In genomic region chr19:34725418-34725817, GRCm38 (mm10) we compare ENCODE assay signal across 16 mouse cellular contexts. TPM values are rescaled to one million over a fixed set of nuclear protein-coding genes. Genes with fewer than 3 reads are reported as not detected.
DNase-seq lines count a peak whose midpoint lies in the region; TF ChIP-seq lines count a peak whose summit lies in the region.
"Had no signal": no experiment of that assay in that cellular context is flagged by ENCODE, and none has a peak within 500 bp of the region (broad histone marks: within the 10 kb centered on the region; RNA-seq: fewer than 3 reads in every experiment).

No protein-coding gene starts in this region.

- H3K27me3 ChIP-seq in kidney, adult 2 months (replicated peaks; ENCODE audit: control insufficient read depth, insufficient read depth, low read length): no peaks in the 10 kb centered on the region
- H3K27me3 ChIP-seq in splenic B cell, adult 2 months (ENCODE audit: control insufficient read depth, insufficient read depth, low read length, poor library complexity, severe bottlenecking): no peaks in the 10 kb centered on the region
- H3K27me3 ChIP-seq: embryonic facial prominence, embryonic 15.5 days; limb, embryonic 13.5 days; neural tube, embryonic 13.5 days; stomach, embryonic 15.5 days had no signal

- WGBS in kidney, adult 2 months: 18% methylated on average over 5 of the region's 5 CpGs

- peak overlapping the region; percentile 93 for H3K27ac ChIP-seq in kidney, adult 2 months (ENCODE audit: insufficient read depth, low read depth, low read length)
- H3K27ac ChIP-seq: embryonic facial prominence, embryonic 15.5 days; left cerebral cortex, adult 2 months; limb, embryonic 13.5 days; neural tube, embryonic 13.5 days; stomach, embryonic 15.5 days had no signal

- H3K4me3 ChIP-seq in kidney, adult 2 months (ENCODE audit: insufficient read depth, low read depth, low read length): no peak overlapping the region
- H3K4me3 ChIP-seq: embryonic facial prominence, embryonic 15.5 days; left cerebral cortex, adult 2 months; limb, embryonic 13.5 days; neural tube, embryonic 13.5 days; stomach, embryonic 15.5 days had no signal

- H3K36me3 ChIP-seq in kidney, adult 2 months (ENCODE audit: control insufficient read depth, insufficient read depth, low read length): no peaks in the 10 kb centered on the region
- no peaks in the 10 kb centered on the region for H3K36me3 ChIP-seq in splenic B cell, adult 2 months (ENCODE audit: control insufficient read depth, insufficient read depth, low read length, poor library complexity, severe bottlenecking)
- H3K36me3 ChIP-seq: embryonic facial prominence, embryonic 15.5 days; limb, embryonic 13.5 days; neural tube, embryonic 13.5 days; stomach, embryonic 15.5 days had no signal

- no peak for TF ChIP-seq POLR2A in kidney, adult 2 months (IDR thresholded peaks at IDR 0.05; ENCODE audit: low read depth, low read length)

- peaks cover 30% of the 10 kb centered on the region for H3K4me1 ChIP-seq in kidney, adult 2 months (ENCODE audit: control insufficient read depth, insufficient read depth, low read length)
- H3K4me1 ChIP-seq: embryonic facial prominence, embryonic 15.5 days; limb, embryonic 13.5 days; neural tube, embryonic 13.5 days; stomach, embryonic 15.5 days had no signal

- DNase-seq in kidney, adult 2 months: peak; percentile 76
- DNase-seq in kidney, postnatal 4 days: no peak
- peak; percentile 18 for DNase-seq in thymus, postnatal 25 days
- DNase-seq in thymus, postnatal 14 days: no peak
- peak; percentile 5 for DNase-seq in induced T-regulatory cell, adult 2 months (ENCODE audit: low read depth)
- DNase-seq in splenic B cell, adult 2 months (ENCODE audit: low read depth, low spot score): peak; percentile 61
- no peak for DNase-seq in right cerebral cortex, postnatal 10 days (ENCODE audit: low spot score in 2 of 2)
- no peak for DNase-seq in frontal cortex, postnatal 36 days (ENCODE audit: low spot score in 2 of 2)
- DNase-seq: cerebellum, adult 11-12 months; gastrocnemius, postnatal 14 days; lung, postnatal 14 days had no signal

- no peak for TF ChIP-seq CTCF in kidney, adult 2 months (conservative IDR thresholded peaks at IDR 0.05; ENCODE audit: insufficient read depth, insufficient read length, low read depth, low read length)

RNA-seq across cellular contexts. Expression of gene Slc16a12, which starts 21.7 kb away (rescaled TPM):
- 59.6 and 61.4 TPM in 2 replicates for polyA plus RNA-seq in kidney, adult 2 months (2012; rRNA removed)

Comparison
In these comparisons a context has a peak if more than half of its experiments do, and no peak if none do; other contexts are left out.
1. DNase-seq: peak in kidney, adult 2 months (single experiment), thymus, postnatal 25 days (single experiment), induced T-regulatory cell, adult 2 months (single experiment) and splenic B cell, adult 2 months (single experiment); none in kidney, postnatal 4 days (0 of 2), thymus, postnatal 14 days (single experiment), right cerebral cortex, postnatal 10 days (0 of 2) and frontal cortex, postnatal 36 days (0 of 2).